Mouse (Mus musculus): Measurements from ENCODE around the gene 2410137M14Rik.
"Not testable (repeated sequence)": the region's sequence is repeated elsewhere in the genome, so short reads cannot be mapped to it uniquely, and the experiment has no call there.

2410137M14Rik gene

DNA sequence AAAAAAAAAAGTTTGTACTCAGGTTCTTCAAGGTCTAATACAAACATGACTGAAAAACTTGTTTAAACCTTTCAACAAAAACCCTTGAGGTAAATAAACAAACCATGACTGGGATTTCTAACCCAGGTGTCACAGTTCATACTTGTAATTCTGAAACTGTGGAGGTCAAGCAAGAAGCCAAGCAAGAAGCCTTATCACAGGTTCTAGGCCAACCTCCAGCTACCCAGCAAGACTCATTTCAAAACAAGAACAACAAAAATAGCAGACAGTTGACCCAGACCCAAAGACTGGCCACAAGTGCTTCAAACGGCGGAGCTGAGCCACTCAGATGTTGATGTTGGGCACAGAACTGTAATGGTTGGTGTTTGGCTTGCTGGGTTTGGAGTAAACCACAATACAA lies 13.5 kb upstream of the 2410137M14Rik start:
- no peak for DNase-seq (ENCODE audit: low read depth, low spot score)

GRCm38 (mm10) chr17:36993770-36994325 lies 12.8 kb upstream of the 2410137M14Rik start:
- DNase-seq (ENCODE audit: low read depth, low spot score) = no peak

DNA sequence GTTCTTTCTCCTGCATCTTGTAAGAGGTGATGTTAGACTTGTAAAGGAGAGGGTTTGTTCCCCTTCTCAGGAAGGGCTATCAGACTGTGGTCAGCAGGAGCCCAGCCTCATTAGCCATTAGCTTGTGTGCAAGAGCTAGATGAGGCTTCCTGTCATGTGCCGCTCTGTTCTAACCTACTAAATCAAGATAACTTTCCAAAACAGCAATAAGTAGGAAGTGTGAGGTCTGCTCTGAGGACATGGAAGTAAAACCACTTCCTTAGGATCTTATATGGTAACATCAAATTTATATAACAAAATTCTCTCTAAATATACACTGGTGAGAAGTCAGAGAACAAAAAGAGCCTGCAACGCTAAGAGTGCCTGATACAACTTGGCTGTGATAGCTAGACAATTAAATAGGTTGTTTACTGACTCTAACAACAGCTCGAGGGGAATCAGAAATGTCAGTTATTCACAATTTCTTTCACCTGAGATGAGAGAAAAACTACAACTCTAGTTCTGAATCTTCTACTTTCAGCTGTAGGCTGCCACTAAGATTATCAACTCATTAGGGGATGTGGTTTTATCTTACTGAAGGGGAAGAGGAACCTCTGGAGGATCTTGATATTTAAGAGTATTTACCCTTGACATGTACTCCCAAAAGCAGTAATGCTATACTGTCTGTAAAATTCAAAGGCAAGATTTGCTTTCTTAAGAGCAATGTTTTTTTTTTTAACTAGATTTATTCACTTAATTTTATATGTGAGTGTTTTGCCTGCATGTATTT lies 11.5 kb upstream of the 2410137M14Rik start:
- no peak for DNase-seq (ENCODE audit: low read depth, low spot score)

- DNase-seq (ENCODE audit: low read depth, low spot score) = not testable (repeated sequence)
These were observed 9.6 kb upstream of the 2410137M14Rik start for GRCm38 (mm10) chr17:36990630-36991029.

GRCm38 (mm10) chr17:36989437-36989836 lies 8.4 kb upstream of the 2410137M14Rik start, which contains the start of gene H2-M5:
Gene H2-M5 (minus strand): TSS chr17:36989537.
- no peak for DNase-seq (ENCODE audit: low read depth, low spot score)

DNA sequence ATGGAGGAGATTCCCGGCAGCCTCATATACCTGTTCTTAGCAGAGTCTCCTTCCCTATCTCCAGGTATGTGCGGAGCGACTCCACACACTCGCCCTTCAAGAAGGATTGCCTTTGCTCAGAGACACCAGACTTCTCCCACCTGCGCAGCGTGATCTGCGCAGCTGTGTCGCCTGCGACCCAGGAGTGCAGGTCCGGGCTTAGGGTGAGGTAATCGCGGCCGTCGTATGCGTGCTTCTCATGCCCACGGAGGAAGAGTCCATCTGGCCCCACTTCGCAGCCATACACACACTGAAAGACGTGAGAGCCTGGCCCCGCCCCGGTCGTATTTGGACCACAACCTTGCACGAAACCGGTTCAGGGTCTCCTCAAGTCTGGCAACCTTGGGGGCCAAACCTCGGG lies 7.4 kb upstream of the 2410137M14Rik start:
- DNase-seq (ENCODE audit: low read depth, low spot score) = no peak

- DNase-seq (ENCODE audit: low read depth, low spot score) = no peak
These were observed 1.5 kb upstream of the 2410137M14Rik start for GRCm38 (mm10) chr17:36982253-36983155.

DNA sequence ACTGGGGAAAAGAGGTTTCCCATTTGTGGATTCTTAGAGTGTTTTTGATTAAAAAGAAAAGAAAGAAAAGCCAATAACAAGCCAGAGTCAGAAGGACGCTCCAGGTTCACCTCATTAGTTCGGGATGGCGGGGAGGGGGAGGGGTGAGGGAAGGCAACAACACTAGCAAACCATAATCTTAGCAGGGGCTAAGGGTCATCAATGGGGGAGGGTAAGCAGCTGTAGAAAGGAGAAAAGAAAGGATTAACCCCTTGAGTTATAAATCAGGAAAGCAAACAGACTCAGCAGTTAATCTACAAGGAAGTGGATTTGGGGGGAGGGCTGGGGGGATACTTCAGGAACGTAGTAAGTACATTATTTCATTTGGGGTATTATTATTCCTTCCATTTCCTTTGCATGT lies 808 bp upstream of the 2410137M14Rik start:
- DNase-seq (ENCODE audit: low read depth, low spot score) = no peak

DNA sequence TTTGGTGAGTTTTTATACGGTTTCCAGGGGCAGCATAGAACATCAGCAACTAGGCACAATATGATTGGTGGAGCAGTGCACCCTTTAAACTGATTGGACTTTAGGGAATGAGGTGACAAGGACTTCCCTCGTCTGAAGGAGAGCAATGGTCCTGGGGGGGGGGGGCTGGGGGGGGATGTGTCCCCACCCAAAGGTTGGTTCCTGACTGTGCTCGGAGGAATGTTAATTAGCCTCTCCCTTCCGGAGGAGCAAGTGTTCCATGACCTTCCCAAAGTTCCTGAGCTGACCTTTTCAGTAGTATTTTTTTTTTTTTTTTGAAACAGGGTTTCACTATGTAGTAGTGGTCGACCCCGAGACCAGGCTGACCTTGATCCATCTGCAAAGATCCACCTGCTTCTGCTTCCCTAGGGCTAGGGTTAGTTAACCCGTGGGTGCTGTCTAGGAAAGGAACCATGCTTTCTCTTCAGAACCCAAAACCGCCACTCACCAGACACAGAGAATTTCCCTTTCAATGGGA lies 7.7 kb downstream of the 2410137M14Rik start:
- no peak for DNase-seq (ENCODE audit: low read depth, low spot score)

- no peak for DNase-seq (ENCODE audit: low read depth, low spot score)
These were observed 8.2 kb downstream of the 2410137M14Rik start for GRCm38 (mm10) chr17:36972791-36973190.

DNA sequence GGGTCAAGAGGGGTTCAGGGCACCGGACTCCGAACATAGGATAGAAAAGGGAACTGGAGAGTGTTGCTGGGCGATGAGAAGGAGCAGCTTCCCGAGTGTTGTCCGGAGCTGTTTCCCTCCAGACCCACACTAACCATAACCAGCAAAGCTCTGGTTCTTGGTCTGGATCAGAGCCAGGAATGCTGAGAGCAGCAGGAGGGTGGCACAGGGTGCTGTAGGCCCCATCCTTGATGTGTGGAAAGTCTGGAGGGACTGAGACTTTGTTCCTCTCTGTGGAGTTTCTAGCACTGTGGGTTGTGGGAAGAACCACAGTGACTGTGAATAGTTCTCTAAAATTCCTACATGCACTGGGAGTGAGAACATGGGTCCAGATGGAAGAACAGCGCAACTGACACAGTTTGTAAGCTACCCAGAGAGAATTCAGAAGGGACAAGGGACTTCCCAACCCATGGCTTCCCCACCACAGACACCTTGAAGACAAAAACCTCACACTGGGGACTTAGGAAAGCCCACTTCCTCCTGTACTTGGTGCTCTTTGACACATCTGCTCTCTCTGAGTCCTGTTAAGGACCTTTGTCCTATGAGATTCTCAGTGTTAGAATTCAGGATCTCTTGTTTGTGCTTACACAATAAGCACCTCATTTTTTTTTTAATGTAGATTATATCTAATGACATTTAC lies 9.7 kb downstream of the 2410137M14Rik start:
- no peak for DNase-seq (ENCODE audit: low read depth, low spot score)

- DNase-seq (ENCODE audit: low read depth, low spot score) = no peak
These were observed 10.6 kb downstream of the 2410137M14Rik start for GRCm38 (mm10) chr17:36970316-36970890.

GRCm38 (mm10) chr17:36966875-36967274 lies 14.2 kb downstream of the 2410137M14Rik start:
- DNase-seq (ENCODE audit: low read depth, low spot score) = no peak

DNA sequence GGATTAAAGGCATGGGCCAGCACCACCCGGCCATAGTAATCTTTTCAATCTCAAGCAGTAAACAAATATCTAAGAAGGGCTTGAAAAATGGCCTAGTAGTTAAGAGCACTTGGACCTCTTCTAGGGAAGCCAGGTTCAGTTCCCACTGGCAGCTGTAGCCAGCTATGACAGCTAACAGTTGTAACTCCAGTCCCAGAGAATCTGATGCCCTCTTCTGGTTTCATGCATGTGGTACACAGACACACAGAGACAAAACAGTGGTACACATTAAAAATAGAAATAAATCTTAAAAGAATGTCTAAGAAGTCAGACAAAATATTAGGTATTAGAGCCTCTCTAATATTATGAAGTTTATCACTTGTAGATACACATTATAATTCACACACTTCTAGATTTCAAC lies 19.9 kb downstream of the 2410137M14Rik start:
- peak; percentile 56 for DNase-seq (ENCODE audit: low read depth, low spot score)

DNA sequence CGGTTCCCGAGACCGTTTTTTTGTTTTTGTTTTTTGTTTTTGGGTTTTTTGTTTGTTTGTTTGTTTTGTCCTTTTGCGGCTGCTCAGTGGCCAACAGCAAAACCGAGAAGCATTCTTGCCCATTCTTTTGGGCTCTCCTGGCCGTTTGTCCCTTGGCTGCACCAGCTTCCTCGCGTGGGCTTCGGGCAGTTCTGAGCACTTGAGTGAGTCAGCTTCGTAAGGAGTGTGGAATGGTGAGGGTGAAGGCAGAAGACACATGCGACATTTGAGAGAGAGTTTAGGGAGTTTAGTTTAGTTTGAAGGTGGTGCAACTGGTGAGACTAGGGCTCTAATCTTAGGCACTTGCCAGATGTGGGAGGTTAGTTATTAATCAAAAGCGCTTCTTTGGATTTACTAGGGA lies 22.2 kb downstream of the 2410137M14Rik start:
- DNase-seq (ENCODE audit: low read depth, low spot score) = peak; percentile 43

DNA sequence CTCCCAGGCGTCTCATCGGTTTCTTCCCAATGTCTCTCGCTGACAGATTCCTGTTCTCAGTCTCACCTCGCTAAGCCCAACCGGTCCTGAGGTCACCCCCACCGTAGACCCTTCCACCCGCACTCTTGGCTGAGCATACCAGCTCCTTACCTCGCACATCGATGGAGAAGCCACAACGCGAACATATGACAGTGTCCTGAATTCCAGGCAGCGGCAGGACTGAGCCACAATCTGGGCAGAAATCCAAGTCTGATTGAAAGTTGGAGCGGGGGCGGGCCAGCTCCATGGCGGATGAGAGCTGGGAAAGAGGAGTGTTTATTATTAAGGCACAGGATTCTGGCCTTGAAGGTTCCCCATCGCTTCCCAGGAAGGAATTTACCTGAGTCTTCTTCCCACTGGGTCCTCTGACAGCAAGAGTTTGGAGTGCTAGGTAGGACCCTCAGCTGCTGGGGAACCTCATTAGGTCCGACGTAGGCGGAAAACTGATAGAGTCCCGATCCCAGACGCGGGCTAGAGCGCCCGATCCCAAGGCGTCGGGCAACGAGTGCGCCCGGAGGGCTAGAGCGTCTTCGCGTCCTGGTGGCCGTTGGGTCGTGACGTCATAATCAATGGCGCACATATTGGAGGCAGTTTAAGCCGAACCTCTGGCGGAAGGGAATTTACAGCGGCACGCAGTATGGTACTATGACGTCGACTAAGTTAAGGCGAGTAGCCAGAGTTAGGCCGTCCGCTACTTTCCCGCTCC lies 22.9 kb downstream of the 2410137M14Rik start, which contains the start of the genes Znrd1 and Znrd1as:
TSS of gene Znrd1 (minus strand) at position 561 of the 745 bp plus-strand sequence.
TSS of gene Znrd1as (plus strand) at position 594 of the 745 bp plus-strand sequence.
- DNase-seq (ENCODE audit: low read depth, low spot score) = peak; percentile 98

DNA sequence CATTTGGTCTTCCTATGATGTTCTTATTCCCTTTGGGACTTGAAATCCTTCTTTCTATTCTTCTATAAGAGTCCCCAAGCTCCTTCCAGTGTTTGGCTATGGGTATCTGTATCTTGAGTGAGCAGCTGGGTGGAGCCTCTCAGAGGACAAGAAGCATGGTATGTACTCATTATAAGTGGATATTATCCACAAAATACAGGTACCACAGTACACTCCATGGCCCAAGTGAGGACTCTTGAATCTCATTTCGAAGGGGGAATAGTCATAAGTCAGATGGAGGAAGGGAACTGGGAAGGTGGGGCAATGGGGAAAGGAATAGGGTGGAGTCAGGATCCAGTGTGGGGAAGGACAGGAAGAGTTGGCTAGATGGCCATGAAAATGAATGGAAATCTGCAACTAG lies 28.0 kb downstream of the 2410137M14Rik start:
- no peak for DNase-seq (ENCODE audit: low read depth, low spot score)

DNA sequence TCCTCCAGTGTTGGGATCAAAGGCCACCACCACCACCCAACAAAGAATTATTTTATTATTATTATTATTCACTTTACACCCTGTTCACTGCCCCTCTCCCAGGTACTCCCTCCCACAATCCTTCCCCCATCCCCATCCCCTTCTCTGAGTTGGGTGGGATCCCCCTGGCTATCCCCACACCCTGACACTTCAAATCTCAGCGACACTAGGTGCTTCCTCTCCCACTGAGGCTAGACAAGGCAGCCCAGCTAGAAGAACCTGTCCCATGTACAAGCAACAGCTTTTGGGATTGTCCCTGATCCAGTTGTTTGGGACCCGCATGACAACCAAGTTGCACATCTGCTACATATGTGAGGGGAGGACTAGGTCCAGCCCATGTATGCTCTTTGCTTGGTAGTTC lies 28.4 kb downstream of the 2410137M14Rik start:
- DNase-seq (ENCODE audit: low read depth, low spot score) = no peak

GRCm38 (mm10) chr17:36950981-36951947 lies 29.8 kb downstream of the 2410137M14Rik start, which contains the start of gene Ppp1r11:
Gene Ppp1r11 (minus strand): TSS chr17:36951741.
- DNase-seq (ENCODE audit: low read depth, low spot score) = peak; percentile 99
